15 mouse cellular contexts compared by ENCODE assay signal in the genomic region with DNA sequence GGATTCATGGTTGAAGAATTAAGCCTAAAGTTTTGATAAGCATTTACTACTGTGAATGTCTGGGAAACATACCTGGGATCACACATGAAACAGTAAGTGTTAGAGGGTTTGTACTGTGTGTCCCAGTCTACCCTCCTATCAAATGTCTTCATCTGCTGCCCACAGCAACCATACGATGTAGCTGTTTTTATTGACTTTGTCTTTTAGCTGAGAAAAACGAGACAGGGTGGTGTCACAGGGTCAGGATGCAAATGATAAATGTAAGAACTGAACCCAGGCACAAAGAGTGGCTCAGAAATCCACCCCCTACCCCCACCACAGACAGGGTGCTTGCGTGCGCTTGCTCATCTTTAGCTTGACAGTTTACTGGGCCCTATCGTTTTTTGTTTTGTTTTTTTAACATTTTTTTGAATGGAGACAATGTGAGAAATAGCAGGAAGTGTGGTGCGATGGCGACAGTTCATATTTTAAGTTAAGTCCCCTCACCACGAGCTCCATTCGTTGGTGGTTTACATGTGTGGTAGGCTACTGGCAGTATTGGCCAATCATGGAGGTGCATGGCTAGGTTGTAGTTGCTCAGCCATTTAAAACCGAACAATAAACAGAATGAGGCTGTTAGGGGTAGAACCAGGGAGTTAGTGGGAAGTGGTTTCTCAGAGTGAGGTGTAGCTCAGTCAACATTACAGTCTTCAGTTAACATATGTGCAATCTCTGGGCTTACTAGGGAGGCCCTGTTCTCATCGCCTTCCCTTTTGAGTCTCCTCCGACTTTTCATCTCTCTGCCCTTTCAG.
A peak's percentile ranks its signal among the peaks of the same experiment; 100 is the strongest.
DNase-seq lines count a peak whose midpoint lies in the region; ATAC-seq lines count a peak whose summit lies in the region.
"Had no signal": no experiment of that assay in that cellular context is flagged by ENCODE, and none has a peak within 500 bp of the region (broad histone marks: within the 10 kb centered on the region; RNA-seq: fewer than 3 reads in every experiment).

No protein-coding gene starts in this region.

- no peaks in the 10 kb centered on the region for H3K36me3 ChIP-seq in limb, embryonic 10.5 days

- ATAC-seq in megakaryocyte-erythroid progenitor cell, adult 5-6 weeks (replicated peaks; ENCODE audit: low FRiP score, low TSS enrichment, poor library complexity, severe bottlenecking), result peak; percentile 53
- ATAC-seq: forebrain, postnatal 0 days; hindbrain, embryonic 16.5 days; Patski had no signal

- 86% methylated on average over 12 of the region's 12 CpGs for WGBS in limb, embryonic 10.5 days

- no peaks in the 10 kb centered on the region for H3K9me3 ChIP-seq in limb, embryonic 10.5 days (replicated peaks)

- no peaks in the 10 kb centered on the region for H3K27me3 ChIP-seq in limb, embryonic 10.5 days (ENCODE audit: low read depth, poor library complexity, severe bottlenecking)
- H3K27me3 ChIP-seq: CH12.LX, Patski had no signal

- peaks cover 13% of the 10 kb centered on the region for H3K4me1 ChIP-seq in limb, embryonic 10.5 days

- no peak overlapping the region for H3K27ac ChIP-seq in limb, embryonic 10.5 days

- H3K4me3 ChIP-seq in limb, embryonic 10.5 days, result no peak overlapping the region

- DNase-seq in thymus, postnatal 0 days (ENCODE audit: low spot score), result peak; percentile 80
- no peak for DNase-seq in thymus, postnatal 4 days
- DNase-seq in induced T-regulatory cell, adult 2 months (ENCODE audit: low read depth), result peak; percentile 36
- DNase-seq in limb, embryonic 10.5 days (ENCODE audit: low spot score), result no peak
- DNase-seq in adrenal gland, postnatal 10 days, result no peak
- no peak for DNase-seq in left cerebral cortex, adult 9 months (ENCODE audit: low spot score in 2 of 2)
- DNase-seq: cerebellum, adult 9-10 months; forebrain, postnatal 0 days; gastrocnemius, postnatal 14 days; kidney, adult 2 months; right cerebral cortex, postnatal 14 days had no signal

Comparison
In these comparisons a context has a peak if more than half of its experiments do, and no peak if none do; other contexts are left out.
1. DNase-seq: peak in thymus, postnatal 0 days (single experiment) and induced T-regulatory cell, adult 2 months (single experiment); none in thymus, postnatal 4 days (single experiment), limb, embryonic 10.5 days (single experiment), adrenal gland, postnatal 10 days (single experiment) and left cerebral cortex, adult 9 months (0 of 2).